Mouse (Mus musculus) heart, embryonic 12.5 days (tissue): ENCODE data around the gene Il27. TPM values are rescaled to one million over a fixed set of nuclear protein-coding genes. Genes with fewer than 3 reads are reported as not detected.

Experiments used
- ATAC-seq: fragments of 200-750 bp; cut with Nextera tagmentation; 2 replicates; pipeline ENCODE4 v1.8.0; 2017; ENCODE audit warnings: moderate TSS enrichment, moderate library complexity; ENCODE audit not compliant: insufficient number of reproducible peaks, low FRiP score
- H3K27ac ChIP-seq: fragments of 300-500 bp; sonication (generic); 2 replicates; pipeline ENCODE4 v1.5.1; 2016; ENCODE audit warnings: mild to moderate bottlenecking, moderate library complexity; ENCODE audit not compliant: poor library complexity, severe bottlenecking
- H3K27me3 ChIP-seq: fragments of 300-500 bp; sonication (generic); replicated peaks from 2 replicates; pipeline ENCODE4 v1.6.1; 2016; ENCODE audit warnings: mild to moderate bottlenecking, moderate library complexity
- H3K36me3 ChIP-seq: fragments of 300-500 bp; sonication (generic); 2 replicates; pipeline ENCODE4 v1.6.1; 2016; ENCODE audit warnings: mild to moderate bottlenecking, moderate library complexity
- H3K4me1 ChIP-seq: fragments of 300-500 bp; sonication (generic); replicated peaks from 2 replicates; pipeline ENCODE4 v1.6.1; 2016; ENCODE audit warnings: mild to moderate bottlenecking
- H3K4me2 ChIP-seq: fragments of 300-500 bp; sonication (generic); 2 replicates; pipeline ENCODE4 v1.6.1; 2016; ENCODE audit warnings: mild to moderate bottlenecking, moderate library complexity
- H3K4me3 ChIP-seq: fragments of 300-500 bp; sonication (generic); 2 replicates; pipeline ENCODE4 v1.5.1; 2016; ENCODE audit warnings: mild to moderate bottlenecking
- H3K9ac ChIP-seq: fragments of 300-500 bp; sonication (generic); 2 replicates; pipeline ENCODE4 v1.6.1; 2016; ENCODE audit warnings: mild to moderate bottlenecking, moderate library complexity
- H3K9me3 ChIP-seq: fragments of 300-500 bp; sonication (generic); replicated peaks from 2 replicates; pipeline ENCODE4 v1.6.1; 2016; ENCODE audit warnings: mild to moderate bottlenecking, moderate library complexity
- WGBS: fragments of 180-500 bp; shearing (Covaris S2); methylation state at CpG from one replicate; pipeline ENCODE4 v1.1.7; 2016; 5-methylcytosine and 5-hydroxymethylcytosine counted together
- polyA plus RNA-seq: library from polyadenylated mRNA; unstranded; fragments of >200 nt; fragmentation: Nextera tagmentation; extraction: Ambion mirVana; gene quantifications from 2 replicates; pipeline ENCODE4 v1.2.1, GENCODE M21; 2016

Il27 gene
- polyA plus RNA-seq, 1 experiment from 2014 or later = not detected

DNA sequence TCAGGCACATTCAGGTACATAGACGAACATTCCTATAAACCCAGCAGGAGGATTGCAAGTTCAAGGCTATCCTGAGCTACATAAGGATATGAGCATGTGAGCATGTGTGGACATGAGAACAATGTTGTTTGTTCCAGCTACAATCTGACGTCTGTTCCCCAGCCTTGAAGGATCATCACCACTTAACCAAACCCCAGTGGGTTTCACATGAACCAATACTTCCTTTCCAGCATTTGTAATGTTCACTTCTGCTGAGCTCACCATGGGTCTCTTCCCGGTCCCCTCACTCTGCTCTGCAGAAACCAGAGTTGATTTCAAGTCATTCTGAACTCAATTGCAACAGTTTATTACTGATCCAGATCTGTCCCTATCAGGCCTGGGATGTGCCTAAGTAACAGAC is 7.9 kb upstream of the Il27 start:
- Histone ChIP-seq H3K4me2 (no peak overlapping the region), H3K27ac (no peak overlapping the region), H3K4me3 (no peak overlapping the region), H3K27me3 (0 out of 2 replicates have a peak, but pooled peaks cover 4% of the 10 kb centered on the region), H3K36me3 (no peaks in the 10 kb centered on the region), H3K9me3 (no peaks in the 10 kb centered on the region), H3K4me1 (no peaks in the 10 kb centered on the region), H3K9ac (no peak overlapping the region)
- 72% methylated on average over 3 of the region's 3 CpGs for WGBS
- ATAC-seq = no peak

DNA sequence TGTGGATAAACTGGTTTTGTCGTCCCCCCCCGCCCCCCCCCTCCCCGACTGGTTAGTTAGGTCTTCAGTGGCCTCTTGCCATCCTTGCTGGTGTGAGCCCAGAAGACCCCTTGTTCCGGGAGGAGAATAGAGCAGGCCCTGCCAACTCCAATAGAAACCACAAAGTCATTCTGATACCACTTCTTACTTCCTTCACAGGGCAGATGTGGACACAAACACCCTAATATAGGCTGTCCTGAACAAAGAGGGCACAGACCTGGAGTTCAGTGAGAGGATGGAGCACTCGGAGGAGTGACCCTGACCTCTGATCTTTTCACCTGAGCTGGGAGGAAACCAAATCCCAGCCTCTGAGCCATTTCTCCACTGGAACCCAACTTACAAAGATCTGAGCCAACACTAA is 7.2 kb upstream of the Il27 start:
- 33% methylated on average over 5 of the region's 5 CpGs for WGBS
- Histone ChIP-seq H3K36me3 (no peaks in the 10 kb centered on the region), H3K27ac (no peak overlapping the region), H3K9me3 (no peaks in the 10 kb centered on the region), H3K9ac (no peak overlapping the region), H3K4me1 (no peaks in the 10 kb centered on the region), H3K4me3 (no peak overlapping the region), H3K27me3 (0 out of 2 replicates have a peak, but pooled peaks cover 4% of the 10 kb centered on the region), H3K4me2 (no peak overlapping the region)
- no peak for ATAC-seq

DNA sequence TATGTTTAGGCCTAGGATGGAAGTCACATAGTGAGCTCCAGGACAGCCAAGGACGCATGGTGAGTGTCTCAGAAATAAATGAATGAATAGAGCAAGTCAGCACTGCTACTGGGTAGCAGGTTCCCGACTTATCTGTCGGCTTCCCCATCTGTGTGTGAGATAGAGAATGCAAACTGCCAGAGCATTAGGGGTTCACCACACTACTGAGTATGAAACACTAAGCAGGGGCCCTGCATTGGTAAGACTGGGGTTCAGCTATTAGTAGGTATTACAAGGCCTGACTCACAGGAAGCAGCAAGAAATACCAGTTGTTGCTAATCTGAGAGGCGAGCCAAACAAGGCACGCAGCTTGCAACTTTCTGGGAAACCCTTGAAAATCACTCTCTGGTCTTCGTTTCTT is 4.2 kb upstream of the Il27 start:
- no peaks in the 10 kb centered on the region for H3K9me3 ChIP-seq
- no peak for ATAC-seq
- 59% methylated on average over 6 of the region's 6 CpGs for WGBS
- no peak overlapping the region for H3K27ac ChIP-seq
- no peak overlapping the region for H3K9ac ChIP-seq
- peaks cover 17% of the 10 kb centered on the region for H3K27me3 ChIP-seq
- H3K4me2 ChIP-seq = no peak overlapping the region
- no peaks in the 10 kb centered on the region for H3K36me3 ChIP-seq
- H3K4me1 ChIP-seq = no peaks in the 10 kb centered on the region
- no peak overlapping the region for H3K4me3 ChIP-seq

DNA sequence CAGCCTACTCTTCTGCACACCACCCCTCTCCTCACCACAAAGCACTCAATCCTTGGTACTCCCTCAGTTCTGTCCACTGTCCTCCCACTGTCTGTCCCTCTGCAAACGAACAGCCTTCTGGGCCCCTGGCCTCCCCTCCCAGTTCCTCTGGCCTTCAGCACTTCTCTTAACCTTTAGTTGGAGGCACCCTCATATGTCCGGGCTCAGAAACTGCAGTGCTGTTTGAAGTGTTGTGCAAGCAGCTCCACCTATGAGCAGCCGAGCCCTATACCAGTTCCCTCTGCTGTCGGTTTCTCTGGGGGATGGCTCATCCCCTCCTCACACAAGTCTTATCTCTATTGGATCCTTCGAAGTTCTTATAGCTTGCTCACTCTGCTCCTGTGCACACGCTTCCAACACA is 1.7 kb upstream of the Il27 start:
- Histone ChIP-seq H3K27ac (no peak overlapping the region), H3K9ac (no peak overlapping the region), H3K27me3 (peaks cover 33% of the 10 kb centered on the region), H3K4me3 (no peak overlapping the region), H3K36me3 (no peaks in the 10 kb centered on the region), H3K9me3 (no peaks in the 10 kb centered on the region), H3K4me1 (no peaks in the 10 kb centered on the region), H3K4me2 (no peak overlapping the region)
- no peak for ATAC-seq
- 54% methylated on average over 6 of the region's 6 CpGs for WGBS

GRCm38 (mm10) chr7:126595890-126596289 is 1.1 kb upstream of the Il27 start:
- no peaks in the 10 kb centered on the region for H3K36me3 ChIP-seq
- no peak overlapping the region for H3K9ac ChIP-seq
- 71% methylated on average over 5 of the region's 5 CpGs for WGBS
- H3K9me3 ChIP-seq = no peaks in the 10 kb centered on the region
- ATAC-seq = no peak
- no peaks in the 10 kb centered on the region for H3K4me1 ChIP-seq
- no peak overlapping the region for H3K4me2 ChIP-seq
- no peak overlapping the region for H3K4me3 ChIP-seq
- H3K27ac ChIP-seq = no peak overlapping the region
- peaks cover 33% of the 10 kb centered on the region for H3K27me3 ChIP-seq

DNA sequence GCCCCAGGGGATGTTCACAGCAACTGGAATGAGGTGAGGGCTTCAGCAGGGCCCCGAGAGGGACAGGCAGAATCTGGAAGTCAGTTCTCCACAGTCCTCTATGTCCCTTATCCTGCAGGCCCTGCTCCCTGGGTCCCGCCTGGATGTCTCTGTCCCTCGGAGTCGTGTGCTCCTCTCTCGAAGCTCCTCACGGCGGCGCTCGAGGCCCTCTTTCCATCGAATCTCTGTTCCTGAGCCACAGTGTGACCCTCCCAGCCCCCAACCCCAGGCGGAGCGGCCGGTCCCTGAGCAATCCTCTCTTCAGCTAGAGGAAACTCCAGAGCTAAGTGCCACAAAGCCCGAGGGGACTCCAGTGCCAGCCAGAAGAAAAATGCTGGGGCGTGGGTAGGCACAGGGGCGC is 7.0 kb downstream of the Il27 start:
- peak overlapping the region; percentile 54 for H3K4me2 ChIP-seq
- 5% methylated on average over 16 of the region's 16 CpGs for WGBS
- H3K9ac ChIP-seq = peak overlapping the region; percentile 28; the same call in 1 of the 2 replicates
- no peaks in the 10 kb centered on the region for H3K36me3 ChIP-seq
- peaks cover 6% of the 10 kb centered on the region; the same call in 1 of the 2 replicates for H3K4me1 ChIP-seq
- H3K4me3 ChIP-seq = peak overlapping the region; percentile 13; the same call in 1 of the 2 replicates
- no peak overlapping the region for H3K27ac ChIP-seq
- peaks cover 31% of the 10 kb centered on the region for H3K27me3 ChIP-seq
- ATAC-seq = 0 out of 2 replicates have a peak, but pooled peaks have one; percentile 33
- H3K9me3 ChIP-seq = no peaks in the 10 kb centered on the region

- Histone ChIP-seq H3K9me3 (no peaks in the 10 kb centered on the region), H3K4me2 (no peak overlapping the region), H3K36me3 (no peaks in the 10 kb centered on the region), H3K27me3 (peaks cover 22% of the 10 kb centered on the region), H3K9ac (peak overlapping the region; percentile 16; the same call in 1 of the 2 replicates), H3K4me1 (peaks cover 8% of the 10 kb centered on the region), H3K27ac (no peak overlapping the region), H3K4me3 (no peak overlapping the region)
- 57% methylated on average over 8 of the region's 8 CpGs for WGBS
- no peak for ATAC-seq
These were observed 7.9 kb downstream of the Il27 start for GRCm38 (mm10) chr7:126586839-126587238.

DNA sequence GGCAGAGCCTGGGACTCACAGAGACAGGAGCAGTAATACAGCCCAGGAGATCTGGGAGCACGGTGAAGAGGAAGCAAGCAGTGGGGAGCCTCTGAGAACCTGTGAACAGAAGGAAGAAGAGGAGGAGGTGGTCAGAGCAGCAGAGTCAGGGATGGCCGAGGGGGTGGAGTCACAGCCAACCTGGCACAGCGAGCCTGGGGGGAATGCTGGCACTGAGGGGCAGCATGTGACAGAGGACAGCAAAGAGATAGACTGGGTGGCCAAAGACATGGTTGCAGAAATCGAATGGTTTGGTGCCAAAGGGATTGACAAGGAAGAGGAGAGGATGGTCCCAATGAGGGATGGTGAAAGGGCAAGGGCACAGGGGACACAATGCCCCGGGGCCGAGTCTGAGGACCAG is 9.0 kb downstream of the Il27 start, which contains the start of gene Cln3:
Gene Cln3 (minus strand): TSS at position 101 of the 400 bp plus-strand sequence.
- Histone ChIP-seq H3K4me3 (no peak within 1 kb of the TSS), H3K9me3 (no peaks in the 10 kb centered on the region), H3K9ac (0 out of 2 replicates have a peak within 1 kb of the TSS, but pooled peaks have one; percentile 16), H3K27ac (no peak within 1 kb of the TSS), H3K27me3 (peaks cover 19% of the 10 kb centered on the region), H3K4me1 (peaks cover 10% of the 10 kb centered on the region), H3K36me3 (no peaks in the 10 kb centered on the region), H3K4me2 (no peak within 1 kb of the TSS)
- whole genome bisulfite sequencing = 66% methylated on average over 6 of the region's 6 CpGs
- no peak for ATAC-seq

DNA sequence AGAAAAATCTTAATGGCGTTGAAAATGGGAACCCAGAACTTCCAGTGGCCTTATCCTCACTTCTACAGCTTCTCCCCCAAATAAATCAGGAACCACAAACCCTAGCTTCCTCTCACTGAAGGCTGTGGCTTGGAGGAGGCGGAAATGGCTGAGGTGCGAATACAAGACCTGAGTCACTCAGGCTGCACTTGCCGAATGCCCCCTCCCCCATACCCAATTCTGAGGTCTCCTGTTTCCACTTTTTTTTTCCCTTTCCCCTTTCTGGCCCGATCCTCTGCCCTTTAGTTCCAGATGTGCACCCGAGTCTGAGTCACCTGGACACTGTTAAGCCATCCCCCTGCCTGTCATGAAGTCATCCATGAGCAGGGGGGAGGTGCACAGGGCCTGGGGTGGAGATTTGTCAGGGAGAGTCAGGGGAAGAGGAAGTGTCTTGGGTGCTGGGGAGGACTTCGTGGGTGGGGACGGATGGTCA is 10.2 kb downstream of the Il27 start, which contains the start of gene Apobr:
Gene Apobr (plus strand): TSS at position 437 of the 472 bp plus-strand sequence.
- no peaks in the 10 kb centered on the region for H3K9me3 ChIP-seq
- H3K4me3 ChIP-seq = 0 out of 2 replicates have a peak within 1 kb of the TSS, but pooled peaks have one; percentile 59
- no peak for ATAC-seq
- H3K36me3 ChIP-seq = no peaks in the 10 kb centered on the region
- no peak within 1 kb of the TSS for H3K9ac ChIP-seq
- peaks cover 19% of the 10 kb centered on the region for H3K27me3 ChIP-seq
- peak within 1 kb of the TSS; percentile 87 for H3K4me2 ChIP-seq
- no peak within 1 kb of the TSS for H3K27ac ChIP-seq
- H3K4me1 ChIP-seq = peaks cover 10% of the 10 kb centered on the region
- 63% methylated on average over 8 of the region's 8 CpGs for WGBS

GRCm38 (mm10) chr7:126583761-126584160 is 11.0 kb downstream of the Il27 start:
- ATAC-seq = no peak
- Histone ChIP-seq H3K4me1 (peaks cover 10% of the 10 kb centered on the region), H3K4me2 (peak overlapping the region; percentile 87), H3K9ac (no peak overlapping the region), H3K27me3 (peaks cover 19% of the 10 kb centered on the region), H3K36me3 (0 out of 2 replicates have a peak, but pooled peaks cover under 1% of the 10 kb centered on the region), H3K27ac (0 out of 2 replicates have a peak overlapping the region, but pooled peaks have one; percentile 43), H3K4me3 (peak overlapping the region; percentile 59), H3K9me3 (no peaks in the 10 kb centered on the region)
- 50% methylated on average over 6 of the region's 6 CpGs for WGBS

GRCm38 (mm10) chr7:126583251-126583709 is 11.5 kb downstream of the Il27 start:
- Histone ChIP-seq H3K27ac (peak overlapping the region; percentile 43; the same call in 1 of the 2 replicates), H3K4me3 (peak overlapping the region; percentile 59), H3K36me3 (peaks cover 5% of the 10 kb centered on the region), H3K27me3 (peaks cover 19% of the 10 kb centered on the region), H3K4me1 (peaks cover 10% of the 10 kb centered on the region), H3K9ac (peak overlapping the region; percentile 68), H3K9me3 (no peaks in the 10 kb centered on the region), H3K4me2 (peak overlapping the region; percentile 87)
- WGBS = 1% methylated on average over 22 of the region's 22 CpGs
- peak; percentile 91 for ATAC-seq
